Mouse (Mus musculus) bone marrow, adult 2 months (tissue): Measurements from ENCODE around the gene Psmb1.

Source experiments
- CTCF ChIP-seq: fragments of 200-500 bp; IDR thresholded peaks from 2 replicates; pipeline ENCODE4 v1.5.1; 2011; ENCODE audit warnings: low read length, control low read depth; ENCODE audit not compliant: control insufficient read depth, insufficient read depth
- POLR2A ChIP-seq: fragments of 200-500 bp; IDR thresholded peaks from 2 replicates; pipeline ENCODE4 v1.6.1; 2011; ENCODE audit warnings: low read depth, mild to moderate bottlenecking, control low read depth, low read length, borderline replicate concordance; ENCODE audit not compliant: control insufficient read depth

GRCm38 (mm10) chr17:15527811-15528136 lies 28.2 kb upstream of the Psmb1 start:
- no peak for TF ChIP-seq CTCF
- no peak for TF ChIP-seq POLR2A
